Mouse (Mus musculus) megakaryocyte, embryonic 14.5 days (primary cell): ENCODE data around the gene H2-K1.

Experiments
- FLI1 ChIP-seq: IDR thresholded peaks from 2 replicates; pipeline ENCODE4 v1.6.1; 2012; ENCODE audit warnings: low read length, inconsistent platforms, mixed read lengths
- GATA1 ChIP-seq: IDR thresholded peaks from 3 replicates; pipeline ENCODE4 v1.6.1; 2012; ENCODE audit warnings: mixed read lengths, low read length, inconsistent platforms, borderline replicate concordance

- TF ChIP-seq GATA1: no peak
- TF ChIP-seq FLI1: no peak
Measured at GRCm38 (mm10) chr17:34006570-34006969, 6.4 kb upstream of the H2-K1 start.
